Mouse (Mus musculus) midbrain, postnatal 0 days (tissue): ENCODE measurements around the gene Wwox. TPM values are rescaled to one million over a fixed set of nuclear protein-coding genes. Genes with fewer than 3 reads are reported as not detected.

Experiments used
- ATAC-seq: fragments of 200-750 bp; cut with Nextera tagmentation; 2 replicates; pipeline ENCODE4 v1.8.0; 2017; ENCODE audit warnings: moderate number of reproducible peaks, mild to moderate bottlenecking, moderate TSS enrichment, moderate library complexity; ENCODE audit not compliant: low FRiP score
- DNase-seq: peaks from one replicate; pipeline ENCODE4 v3.0.0-alpha.2; 2015; ENCODE audit warnings: low spot score
- H3K27ac ChIP-seq: fragments of 300-500 bp; sonication (generic); 2 replicates; pipeline ENCODE4 v1.5.1; 2014; ENCODE audit warnings: low read depth, mild to moderate bottlenecking, low read length, mixed read lengths
- H3K27me3 ChIP-seq: fragments of 300-500 bp; sonication (generic); 2 replicates; pipeline ENCODE4 v1.6.1; 2014; ENCODE audit warnings: low read length, control low read depth, mixed read lengths; ENCODE audit not compliant: insufficient read depth
- H3K36me3 ChIP-seq: fragments of 300-500 bp; sonication (generic); 2 replicates; pipeline ENCODE4 v1.6.1; 2014; ENCODE audit warnings: low read length, control low read depth, mixed read lengths; ENCODE audit not compliant: insufficient read depth
- H3K4me1 ChIP-seq: fragments of 300-500 bp; sonication (generic); 2 replicates; pipeline ENCODE4 v1.6.1; 2014; ENCODE audit warnings: mild to moderate bottlenecking, control low read depth, antibody characterized with exemption, low read length, mixed read lengths; ENCODE audit not compliant: insufficient read depth
- H3K4me2 ChIP-seq: fragments of 300-500 bp; sonication (generic); 2 replicates; pipeline ENCODE4 v1.6.1; 2014; ENCODE audit warnings: low read depth, mild to moderate bottlenecking, low read length, mixed read lengths; ENCODE audit not compliant: poor library complexity, severe bottlenecking
- H3K4me3 ChIP-seq: fragments of 300-500 bp; sonication (generic); 2 replicates; pipeline ENCODE4 v1.5.1; 2014; ENCODE audit warnings: low read depth, mild to moderate bottlenecking, low read length, moderate library complexity
- H3K9ac ChIP-seq: fragments of 300-500 bp; sonication (generic); replicated peaks from 2 replicates; pipeline ENCODE4 v1.6.1; 2014; ENCODE audit warnings: mild to moderate bottlenecking, low read length, moderate library complexity, mixed read lengths; ENCODE audit not compliant: poor library complexity, severe bottlenecking
- H3K9me3 ChIP-seq: fragments of 300-500 bp; sonication (generic); 2 replicates; pipeline ENCODE4 v1.6.1; 2016; ENCODE audit warnings: low read length, control low read depth
- CTCF ChIP-seq: IDR thresholded peaks from 2 replicates; pipeline ENCODE4 v1.5.1; 2016; ENCODE audit warnings: antibody characterized with exemption, mild to moderate bottlenecking
- WGBS: fragments of 180-500 bp; shearing (Covaris S2); extraction: QIAGEN DNeasy Blood & Tissue Kit; methylation state at CpG from one replicate; pipeline ENCODE4 v1.1.7; 2014; 5-methylcytosine and 5-hydroxymethylcytosine counted together
- polyA plus RNA-seq: library from polyadenylated mRNA; unstranded; fragments of >200 nt; fragmentation: Nextera tagmentation; extraction: Ambion mirVana; gene quantifications from 2 replicates; pipeline ENCODE4 v1.2.1, GENCODE M21; 2015
- total RNA-seq: library from RNA; depleted of rRNA; stranded (reverse); fragments of >200 nt; gene quantifications from 2 replicates; pipeline ENCODE4 v1.2.3, GENCODE M21; 2014

The Wwox gene
- total and polyA plus RNA-seq, 2 experiments from 2014 or later: 15.4 to 17.2 TPM

- TF ChIP-seq CTCF: no peak
- Histone ChIP-seq H3K9ac (no peak overlapping the region), H3K4me3 (no peak overlapping the region), H3K9me3 (no peaks in the 10 kb centered on the region), H3K27ac (no peak overlapping the region), H3K27me3 (no peaks in the 10 kb centered on the region), H3K36me3 (no peaks in the 10 kb centered on the region), H3K4me2 (no peak overlapping the region), H3K4me1 (no peaks in the 10 kb centered on the region; the same call in 1 of the 2 replicates)
- WGBS: 40% methylated on average over 16 of the region's 16 CpGs
- DNase-seq (peak; percentile 71), ATAC-seq (no peak)
Measured at GRCm38 (mm10) chr8:114889578-114890374, 450.3 kb downstream of the Wwox start.

- no peak overlapping the region for H3K4me3 ChIP-seq
- H3K36me3 ChIP-seq: no peaks in the 10 kb centered on the region
- ATAC-seq: no peak
- H3K27ac ChIP-seq: no peak overlapping the region
- TF ChIP-seq CTCF: no peak
- no peaks in the 10 kb centered on the region for H3K4me1 ChIP-seq
- no peak for DNase-seq
- no peak overlapping the region for H3K4me2 ChIP-seq
- H3K9me3 ChIP-seq: no peaks in the 10 kb centered on the region
- H3K27me3 ChIP-seq: no peaks in the 10 kb centered on the region
- 67% methylated on average over 5 of the region's 5 CpGs for WGBS
- H3K9ac ChIP-seq: no peak overlapping the region
Measured at GRCm38 (mm10) chr8:114890478-114890877, 451.0 kb downstream of the Wwox start.

GRCm38 (mm10) chr8:114891252-114891651 is 451.8 kb downstream of the Wwox start:
- ATAC-seq: no peak

GRCm38 (mm10) chr8:114897432-114897831 is 458.0 kb downstream of the Wwox start:
- no peak overlapping the region for H3K4me3 ChIP-seq
- no peak overlapping the region for H3K9ac ChIP-seq
- H3K27ac ChIP-seq: no peak overlapping the region
- H3K9me3 ChIP-seq: no peaks in the 10 kb centered on the region
- WGBS: 68% methylated on average over 8 of the region's 8 CpGs
- DNase-seq: no peak
- no peak for TF ChIP-seq CTCF
- H3K4me1 ChIP-seq: no peaks in the 10 kb centered on the region
- no peak for ATAC-seq
- no peaks in the 10 kb centered on the region for H3K36me3 ChIP-seq
- H3K4me2 ChIP-seq: no peak overlapping the region
- H3K27me3 ChIP-seq: no peaks in the 10 kb centered on the region

More at GRCm38 (mm10) chr8:114891252-114891651, 451.8 kb downstream of the Wwox start:
- H3K4me1 ChIP-seq: no peaks in the 10 kb centered on the region
- H3K9ac ChIP-seq: no peak overlapping the region
- DNase-seq: no peak
- TF ChIP-seq CTCF: no peak
- H3K27ac ChIP-seq: no peak overlapping the region
- H3K4me3 ChIP-seq: no peak overlapping the region
- 54% methylated on average over 4 of the region's 4 CpGs for WGBS
- no peak overlapping the region for H3K4me2 ChIP-seq
- no peaks in the 10 kb centered on the region for H3K36me3 ChIP-seq
- H3K9me3 ChIP-seq: no peaks in the 10 kb centered on the region
- no peaks in the 10 kb centered on the region for H3K27me3 ChIP-seq

GRCm38 (mm10) chr8:114899157-114899556 is 459.7 kb downstream of the Wwox start:
- H3K9me3 ChIP-seq: no peaks in the 10 kb centered on the region
- H3K36me3 ChIP-seq: no peaks in the 10 kb centered on the region
- DNase-seq (no peak), ATAC-seq (no peak)
- no peaks in the 10 kb centered on the region for H3K4me1 ChIP-seq
- H3K27me3 ChIP-seq: no peaks in the 10 kb centered on the region
- H3K4me2 ChIP-seq: no peak overlapping the region
- no peak overlapping the region for H3K9ac ChIP-seq
- WGBS: 34% methylated on average over 12 of the region's 12 CpGs
- no peak for TF ChIP-seq CTCF
- H3K4me3 ChIP-seq: no peak overlapping the region
- H3K27ac ChIP-seq: no peak overlapping the region

- no peak for TF ChIP-seq CTCF
- 88% methylated on average over 5 of the region's 5 CpGs for WGBS
Measured at GRCm38 (mm10) chr8:114902584-114902983, 463.1 kb downstream of the Wwox start.

More at GRCm38 (mm10) chr8:114902584-114902983, 463.1 kb downstream of the Wwox start:
- no peaks in the 10 kb centered on the region for H3K4me1 ChIP-seq
- H3K4me3 ChIP-seq: no peak overlapping the region
- no peak overlapping the region for H3K9ac ChIP-seq
- H3K9me3 ChIP-seq: no peaks in the 10 kb centered on the region
- no peaks in the 10 kb centered on the region for H3K36me3 ChIP-seq
- ATAC-seq (no peak), DNase-seq (no peak)
- H3K27me3 ChIP-seq: no peaks in the 10 kb centered on the region
- H3K27ac ChIP-seq: no peak overlapping the region
- no peak overlapping the region for H3K4me2 ChIP-seq
